Mouse (Mus musculus) brain, adult 2 months (tissue): ENCODE results near the gene Tmem63b.
A peak's percentile ranks its signal among the peaks of the same experiment; 100 is the strongest.

Source experiments
- DNase-seq: peaks from one replicate; pipeline ENCODE4 v3.0.0; 2011; ENCODE audit warnings: low read depth, low spot score

Gene Tmem63b

GRCm38 (mm10) chr17:45686716-45687115 is at the start of gene Tmem63b:
TSS of gene Tmem63b (minus strand) at chr17:45686905.
- DNase-seq, result no peak

- DNase-seq, result peak; percentile 93
These were observed 48.9 kb upstream of the Tmem63b start for GRCm38 (mm10) chr17:45735382-45736310.

GRCm38 (mm10) chr17:45734881-45735280 is 48.2 kb upstream of the Tmem63b start:
- DNase-seq, result no peak

GRCm38 (mm10) chr17:45734333-45734732 is 47.6 kb upstream of the Tmem63b start:
- DNase-seq, result no peak

GRCm38 (mm10) chr17:45733735-45734301 is 47.1 kb upstream of the Tmem63b start, which contains the start of gene 1600014C23Rik:
TSS of gene 1600014C23Rik (minus strand) at chr17:45733844.
- peak; percentile 63 for DNase-seq

- peak; percentile 58 for DNase-seq
These were observed 46.5 kb upstream of the Tmem63b start for GRCm38 (mm10) chr17:45733038-45733734.

GRCm38 (mm10) chr17:45731172-45731864 is 44.6 kb upstream of the Tmem63b start:
- peak; percentile 94 for DNase-seq

- no peak for DNase-seq
These were observed 44.0 kb upstream of the Tmem63b start for GRCm38 (mm10) chr17:45730696-45731095.

GRCm38 (mm10) chr17:45729387-45729786 is 42.7 kb upstream of the Tmem63b start:
- no peak for DNase-seq

- no peak for DNase-seq
These were observed 41.4 kb upstream of the Tmem63b start for GRCm38 (mm10) chr17:45727983-45728723.

GRCm38 (mm10) chr17:45727481-45727880 is 40.8 kb upstream of the Tmem63b start:
- no peak for DNase-seq

GRCm38 (mm10) chr17:45726249-45726648 is 39.5 kb upstream of the Tmem63b start:
- no peak for DNase-seq

- DNase-seq, result peak; percentile 27
These were observed 37.8 kb upstream of the Tmem63b start for GRCm38 (mm10) chr17:45724574-45724921.

- peak; percentile 93 for DNase-seq
These were observed 37.2 kb upstream of the Tmem63b start for GRCm38 (mm10) chr17:45723732-45724573.

GRCm38 (mm10) chr17:45718323-45718722 is 31.6 kb upstream of the Tmem63b start:
- peak; percentile 81 for DNase-seq

GRCm38 (mm10) chr17:45711525-45711924 is 24.8 kb upstream of the Tmem63b start:
- DNase-seq, result no peak

GRCm38 (mm10) chr17:45710407-45710806 is 23.7 kb upstream of the Tmem63b start:
- no peak for DNase-seq

- no peak for DNase-seq
These were observed 23.1 kb upstream of the Tmem63b start for GRCm38 (mm10) chr17:45709829-45710228.

GRCm38 (mm10) chr17:45708179-45708578 is 21.5 kb upstream of the Tmem63b start:
- no peak for DNase-seq

GRCm38 (mm10) chr17:45707376-45707775 is 20.7 kb upstream of the Tmem63b start:
- no peak for DNase-seq
